Mouse (Mus musculus): ENCODE results near the gene Akp3. TPM values are rescaled to one million over a fixed set of nuclear protein-coding genes. Genes with fewer than 3 reads are reported as not detected.

Akp3 gene
- polyA plus RNA-seq, 1 experiment from 2014 or later, result not detected

DNA sequence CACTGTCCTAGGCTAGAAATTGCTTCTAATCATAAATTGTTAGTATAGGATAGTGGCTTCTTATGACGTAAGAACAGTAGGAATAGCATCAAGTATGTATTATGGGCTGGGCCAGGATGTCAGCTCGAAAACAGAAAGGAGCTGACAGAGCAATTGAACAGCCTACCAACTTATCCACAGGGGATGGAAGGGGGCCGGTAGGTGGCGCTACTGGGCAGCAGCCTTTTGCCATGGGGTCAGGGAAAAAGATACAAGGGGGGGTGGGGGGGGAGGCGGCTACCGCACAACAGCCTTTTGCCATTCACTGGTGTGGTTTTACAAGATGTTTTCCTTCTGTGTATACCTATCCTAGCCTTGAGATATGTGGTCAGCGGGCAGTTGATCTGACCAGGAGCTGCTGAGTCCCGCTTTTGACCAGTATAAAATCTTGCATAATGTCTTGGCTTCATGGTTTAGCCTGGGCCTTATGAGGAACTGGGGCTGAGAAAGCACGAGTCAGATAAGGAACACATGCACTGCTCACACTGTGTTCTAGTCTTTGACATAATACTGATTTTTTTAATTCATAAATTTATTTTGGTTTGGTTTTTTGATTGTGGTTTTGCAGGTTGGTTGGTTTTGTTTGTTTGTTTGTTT lies 12.9 kb upstream of the Akp3 start:
- 40% methylated on average over 9 of the region's 9 CpGs for WGBS
- Histone ChIP-seq H3K4me3 (replicated peaks) (no peak overlapping the region), H3K9ac (replicated peaks) (no peak overlapping the region), H3K4me1 (replicated peaks) (no peaks in the 10 kb centered on the region), H3K36me3 (no peaks in the 10 kb centered on the region), H3K4me2 (replicated peaks) (no peak overlapping the region), H3K27ac (no peak overlapping the region), H3K9me3 (no peaks in the 10 kb centered on the region), H3K27me3 (no peaks in the 10 kb centered on the region)
- ATAC-seq, result no peak

- Histone ChIP-seq H3K27ac (no peak overlapping the region), H3K4me2 (replicated peaks) (no peak overlapping the region), H3K9me3 (no peaks in the 10 kb centered on the region), H3K36me3 (no peaks in the 10 kb centered on the region), H3K27me3 (no peaks in the 10 kb centered on the region), H3K4me3 (replicated peaks) (no peak overlapping the region), H3K4me1 (replicated peaks) (no peaks in the 10 kb centered on the region), H3K9ac (replicated peaks) (no peak overlapping the region)
- ATAC-seq, result no peak
- WGBS, result 79% methylated on average over 1 of the region's 1 CpGs
Measured at GRCm38 (mm10) chr1:87114784-87115183, 10.0 kb upstream of the Akp3 start.

DNA sequence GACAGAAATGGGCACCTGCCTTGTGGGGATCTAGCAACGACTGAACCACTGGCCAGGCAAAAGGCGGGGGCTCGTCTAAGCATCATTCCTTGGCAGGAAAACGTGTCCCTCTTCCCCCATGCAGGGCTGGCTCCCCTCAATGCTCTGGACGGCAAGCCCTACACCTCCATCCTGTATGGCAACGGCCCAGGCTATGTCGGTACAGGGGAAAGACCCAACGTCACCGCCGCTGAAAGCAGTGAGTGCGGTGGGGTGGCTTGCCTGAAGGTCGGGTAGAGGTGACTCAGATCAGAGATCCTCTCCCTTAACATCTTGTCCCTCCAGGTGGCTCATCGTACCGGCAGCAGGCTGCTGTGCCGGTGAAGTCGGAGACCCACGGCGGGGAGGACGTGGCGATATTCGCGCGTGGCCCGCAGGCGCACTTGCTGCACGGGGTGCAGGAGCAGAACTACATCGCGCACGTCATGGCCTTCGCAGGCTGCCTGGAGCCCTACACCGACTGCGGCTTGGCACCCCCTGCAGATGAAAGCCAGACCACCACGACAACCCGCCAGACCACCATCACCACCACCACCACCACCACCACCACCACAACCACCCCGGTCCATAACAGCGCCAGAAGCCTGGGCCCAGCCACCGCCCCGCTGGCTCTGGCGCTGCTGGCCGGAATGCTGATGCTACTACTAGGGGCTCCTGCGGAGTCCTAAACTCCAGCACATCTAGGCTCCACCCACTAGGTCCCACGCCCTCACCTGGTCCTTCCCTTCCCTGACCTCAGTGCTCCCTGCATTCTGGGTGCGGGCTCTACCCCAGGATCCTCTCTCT lies 2.6 kb downstream of the Akp3 start:
- H3K27me3 ChIP-seq, result peaks cover 37% of the 10 kb centered on the region
- 8% methylated on average over 43 of the region's 43 CpGs for WGBS
- no peak overlapping the region; the same call in 1 of the 2 replicates for H3K9ac ChIP-seq (replicated peaks)
- no peak overlapping the region for H3K27ac ChIP-seq
- no peaks in the 10 kb centered on the region for H3K36me3 ChIP-seq
- H3K4me1 ChIP-seq (replicated peaks), result no peaks in the 10 kb centered on the region; the same call in 1 of the 2 replicates
- peak overlapping the region; percentile 45 for H3K4me2 ChIP-seq (replicated peaks)
- peak; percentile 56 for ATAC-seq
- peak overlapping the region; percentile 22 for H3K4me3 ChIP-seq (replicated peaks)
- no peaks in the 10 kb centered on the region for H3K9me3 ChIP-seq

GRCm38 (mm10) chr1:87131803-87132202 lies 7.0 kb downstream of the Akp3 start:
- Histone ChIP-seq H3K9me3 (no peaks in the 10 kb centered on the region), H3K27ac (no peak overlapping the region), H3K27me3 (peaks cover 25% of the 10 kb centered on the region), H3K4me3 (replicated peaks) (no peak overlapping the region), H3K4me2 (replicated peaks) (no peak overlapping the region), H3K9ac (replicated peaks) (no peak overlapping the region), H3K36me3 (no peaks in the 10 kb centered on the region), H3K4me1 (replicated peaks) (no peaks in the 10 kb centered on the region; the same call in 1 of the 2 replicates)
- 86% methylated on average over 4 of the region's 4 CpGs for WGBS
- no peak for ATAC-seq

DNA sequence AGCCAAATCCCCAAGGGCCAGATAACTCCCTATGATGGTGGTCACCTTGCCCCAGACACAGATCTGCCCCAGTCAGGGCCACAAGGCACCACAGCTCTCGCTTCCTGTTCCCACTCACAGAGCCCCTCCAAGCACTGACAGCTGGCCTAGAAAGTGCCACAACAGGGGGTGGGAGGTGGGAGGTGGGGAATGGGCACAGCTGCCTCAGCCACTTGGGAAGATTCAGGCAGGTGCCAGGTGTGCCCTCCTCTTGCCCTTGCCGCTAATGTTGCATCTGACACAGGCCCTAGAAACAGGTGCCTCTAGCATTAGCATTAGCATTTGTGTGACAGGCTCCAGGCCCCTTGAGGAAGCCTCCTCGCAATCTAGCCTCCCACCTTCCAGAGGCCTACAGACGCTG lies 16.8 kb downstream of the Akp3 start:
- Histone ChIP-seq H3K9me3 (no peaks in the 10 kb centered on the region), H3K4me1 (replicated peaks) (peaks cover 16% of the 10 kb centered on the region), H3K9ac (replicated peaks) (no peak overlapping the region), H3K4me3 (replicated peaks) (no peak overlapping the region), H3K4me2 (replicated peaks) (no peak overlapping the region), H3K36me3 (no peaks in the 10 kb centered on the region), H3K27ac (no peak overlapping the region), H3K27me3 (no peaks in the 10 kb centered on the region)
- 69% methylated on average over 4 of the region's 4 CpGs for WGBS
- peak; percentile 50; the same call in 1 of the 2 replicates for ATAC-seq

- Histone ChIP-seq H3K9ac (replicated peaks) (no peak overlapping the region), H3K4me3 (replicated peaks) (no peak overlapping the region), H3K4me1 (replicated peaks) (peaks cover 16% of the 10 kb centered on the region), H3K27ac (no peak overlapping the region), H3K4me2 (replicated peaks) (no peak overlapping the region), H3K9me3 (no peaks in the 10 kb centered on the region), H3K36me3 (no peaks in the 10 kb centered on the region), H3K27me3 (no peaks in the 10 kb centered on the region)
- ATAC-seq, result peak; percentile 43; the same call in 1 of the 2 replicates
- WGBS, result 66% methylated on average over 9 of the region's 9 CpGs
Measured at GRCm38 (mm10) chr1:87142456-87142855, 17.7 kb downstream of the Akp3 start.

DNA sequence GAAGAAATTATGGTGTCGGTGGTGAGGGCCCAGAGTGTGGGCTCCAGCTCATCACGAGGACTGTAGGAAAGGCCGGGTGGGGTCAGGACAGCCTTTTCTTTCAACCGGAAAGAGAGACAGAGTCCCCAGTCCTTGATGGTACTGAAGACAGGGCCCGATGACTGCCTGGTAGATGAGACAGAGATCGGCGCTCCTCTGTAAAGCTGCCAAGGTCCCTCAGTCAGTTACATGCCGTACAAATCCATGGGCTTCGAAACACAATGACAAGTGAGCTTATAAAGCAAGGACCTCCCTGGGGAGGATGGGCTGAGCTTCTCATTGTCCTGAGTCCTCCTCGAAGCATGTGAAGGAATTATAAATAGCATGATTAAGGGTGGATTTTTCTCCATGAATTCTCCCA lies 18.4 kb downstream of the Akp3 start:
- peak; percentile 13; the same call in 1 of the 2 replicates for ATAC-seq
- H3K9me3 ChIP-seq, result no peaks in the 10 kb centered on the region
- 65% methylated on average over 10 of the region's 10 CpGs for WGBS
- no peak overlapping the region for H3K27ac ChIP-seq
- no peaks in the 10 kb centered on the region for H3K36me3 ChIP-seq
- H3K27me3 ChIP-seq, result peaks cover 4% of the 10 kb centered on the region; the same call in 1 of the 2 replicates
- peaks cover 16% of the 10 kb centered on the region for H3K4me1 ChIP-seq (replicated peaks)
- no peak overlapping the region for H3K4me2 ChIP-seq (replicated peaks)
- no peak overlapping the region for H3K9ac ChIP-seq (replicated peaks)
- no peak overlapping the region for H3K4me3 ChIP-seq (replicated peaks)

GRCm38 (mm10) chr1:87149422-87149821 lies 24.6 kb downstream of the Akp3 start:
- 22% methylated on average over 13 of the region's 13 CpGs for WGBS
- Histone ChIP-seq H3K4me1 (replicated peaks) (peaks cover 13% of the 10 kb centered on the region), H3K36me3 (no peaks in the 10 kb centered on the region), H3K4me2 (replicated peaks) (no peak overlapping the region), H3K4me3 (replicated peaks) (no peak overlapping the region), H3K27ac (no peak overlapping the region), H3K27me3 (peaks cover 51% of the 10 kb centered on the region), H3K9me3 (no peaks in the 10 kb centered on the region), H3K9ac (replicated peaks) (no peak overlapping the region)
- ATAC-seq, result no peak

GRCm38 (mm10) chr1:87151286-87151685 lies 26.5 kb downstream of the Akp3 start:
- H3K27me3 ChIP-seq, result peaks cover 69% of the 10 kb centered on the region
- no peak overlapping the region for H3K9ac ChIP-seq (replicated peaks)
- WGBS, result 87% methylated on average over 6 of the region's 6 CpGs
- peaks cover 28% of the 10 kb centered on the region for H3K4me1 ChIP-seq (replicated peaks)
- no peaks in the 10 kb centered on the region for H3K9me3 ChIP-seq
- H3K27ac ChIP-seq, result no peak overlapping the region
- H3K4me3 ChIP-seq (replicated peaks), result no peak overlapping the region
- no peaks in the 10 kb centered on the region for H3K36me3 ChIP-seq
- no peak for ATAC-seq
- H3K4me2 ChIP-seq (replicated peaks), result no peak overlapping the region

DNA sequence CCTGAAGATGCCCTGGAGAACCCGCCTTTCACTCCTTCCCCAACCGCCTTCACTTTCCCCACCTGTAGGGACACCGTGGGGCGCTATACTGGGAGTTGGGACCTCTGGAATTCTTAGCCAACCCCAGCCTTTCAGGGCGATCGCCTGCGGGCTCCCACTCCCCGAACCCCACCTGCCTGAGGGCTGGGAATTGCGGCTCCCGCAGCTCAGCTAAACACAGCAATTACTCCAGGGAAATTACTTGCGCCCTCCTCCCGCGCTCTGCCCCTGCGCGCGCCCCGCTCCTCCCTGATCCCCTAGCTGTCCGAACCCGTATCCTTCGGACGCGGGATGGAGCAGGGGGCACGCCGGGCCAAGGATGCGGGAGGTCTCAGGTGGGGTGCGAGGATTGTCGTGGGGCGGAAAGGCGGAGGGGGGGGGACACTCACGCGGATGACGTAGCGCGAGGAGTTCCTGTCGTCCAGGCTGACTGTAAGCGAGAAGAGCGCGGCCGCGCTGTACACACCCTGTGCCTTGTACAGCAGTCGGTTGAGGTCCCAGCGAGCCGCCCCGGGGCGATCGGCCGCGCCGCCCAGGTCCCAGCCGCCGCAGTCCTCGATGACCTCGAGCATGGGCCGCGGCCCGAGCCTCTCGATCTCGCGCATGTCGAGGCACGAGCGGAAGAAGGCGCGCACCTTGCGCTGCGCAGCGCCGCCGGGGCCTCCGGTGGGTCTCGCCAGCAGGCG lies 29.2 kb downstream of the Akp3 start:
- peak overlapping the region; percentile 66 for H3K4me2 ChIP-seq (replicated peaks)
- H3K36me3 ChIP-seq, result no peaks in the 10 kb centered on the region
- no peak overlapping the region for H3K27ac ChIP-seq
- H3K27me3 ChIP-seq, result peaks cover 88% of the 10 kb centered on the region
- no peaks in the 10 kb centered on the region for H3K9me3 ChIP-seq
- H3K9ac ChIP-seq (replicated peaks), result peak overlapping the region; percentile 51
- H3K4me3 ChIP-seq (replicated peaks), result peak overlapping the region; percentile 45
- peaks cover 28% of the 10 kb centered on the region for H3K4me1 ChIP-seq (replicated peaks)
- ATAC-seq, result peak; percentile 28; the same call in 1 of the 2 replicates
- 0% methylated on average over 71 of the region's 72 CpGs for WGBS

- peak overlapping the region; percentile 66 for H3K4me2 ChIP-seq (replicated peaks)
- peak overlapping the region; percentile 51 for H3K9ac ChIP-seq (replicated peaks)
- peak overlapping the region; percentile 45 for H3K4me3 ChIP-seq (replicated peaks)
- peaks cover 88% of the 10 kb centered on the region for H3K27me3 ChIP-seq
- H3K27ac ChIP-seq, result no peak overlapping the region
- under 1% methylated on average over 58 of the region's 58 CpGs for WGBS
- no peaks in the 10 kb centered on the region for H3K36me3 ChIP-seq
- peaks cover 28% of the 10 kb centered on the region for H3K4me1 ChIP-seq (replicated peaks)
- no peaks in the 10 kb centered on the region for H3K9me3 ChIP-seq
- peak; percentile 1; the same call in 1 of the 2 replicates for ATAC-seq
Measured at GRCm38 (mm10) chr1:87154501-87155120, 29.8 kb downstream of the Akp3 start.
